Mouse (Mus musculus) neural tube, embryonic 15.5 days (tissue): ENCODE measurements around the gene Ucp3. TPM values are rescaled to one million over a fixed set of nuclear protein-coding genes. Genes with fewer than 3 reads are reported as not detected.

Source experiments
- ATAC-seq: fragments of 200-750 bp; cut with Nextera tagmentation; 2 replicates; pipeline ENCODE4 v1.8.0; 2017; ENCODE audit warnings: mild to moderate bottlenecking, moderate TSS enrichment, moderate library complexity; ENCODE audit not compliant: low FRiP score
- H3K27ac ChIP-seq: fragments of 300-500 bp; sonication (generic); replicated peaks from 2 replicates; pipeline ENCODE4 v1.5.1; 2015; ENCODE audit warnings: mild to moderate bottlenecking, inconsistent platforms
- H3K27me3 ChIP-seq: fragments of 300-500 bp; sonication (generic); replicated peaks from 2 replicates; pipeline ENCODE4 v1.6.1; 2015; ENCODE audit warnings: inconsistent platforms
- H3K36me3 ChIP-seq: fragments of 300-500 bp; sonication (generic); 2 replicates; pipeline ENCODE4 v1.6.1; 2015; ENCODE audit warnings: inconsistent platforms
- H3K4me1 ChIP-seq: fragments of 300-500 bp; sonication (generic); 2 replicates; pipeline ENCODE4 v1.6.1; 2015; ENCODE audit warnings: inconsistent platforms
- H3K4me2 ChIP-seq: fragments of 300-500 bp; sonication (generic); 2 replicates; pipeline ENCODE4 v1.6.1; 2015; ENCODE audit warnings: inconsistent platforms, mild to moderate bottlenecking, moderate library complexity
- H3K4me3 ChIP-seq: fragments of 300-500 bp; sonication (generic); replicated peaks from 2 replicates; pipeline ENCODE4 v1.5.1; 2015; ENCODE audit warnings: mild to moderate bottlenecking, inconsistent platforms
- H3K9ac ChIP-seq: fragments of 300-500 bp; sonication (generic); replicated peaks from 2 replicates; pipeline ENCODE4 v1.6.1; 2015; ENCODE audit warnings: mild to moderate bottlenecking, inconsistent platforms
- H3K9me3 ChIP-seq: fragments of 300-500 bp; sonication (generic); replicated peaks from 2 replicates; pipeline ENCODE4 v1.6.1; 2016; ENCODE audit warnings: inconsistent platforms
- WGBS: fragments of 180-500 bp; shearing (Covaris S2); methylation state at CpG from one replicate; pipeline ENCODE4 v1.1.7; 2015; ENCODE audit warnings: mixed read lengths; 5-methylcytosine and 5-hydroxymethylcytosine counted together
- polyA plus RNA-seq: library from polyadenylated mRNA; unstranded; fragments of >200 nt; fragmentation: Nextera tagmentation; extraction: Ambion mirVana; gene quantifications from 2 replicates; pipeline ENCODE4 v1.2.1, GENCODE M21; 2015

The Ucp3 gene
- polyA plus RNA-seq, 1 experiment from 2014 or later, result not detected

GRCm38 (mm10) chr7:100461621-100462151 lies 11.1 kb upstream of the Ucp3 start:
- Histone ChIP-seq H3K4me2 (no peak overlapping the region), H3K9me3 (no peaks in the 10 kb centered on the region), H3K4me1 (peaks cover 8% of the 10 kb centered on the region), H3K27me3 (no peaks in the 10 kb centered on the region), H3K27ac (no peak overlapping the region), H3K36me3 (peaks cover 39% of the 10 kb centered on the region), H3K4me3 (no peak overlapping the region), H3K9ac (no peak overlapping the region)
- no peak for ATAC-seq
- 83% methylated on average over 6 of the region's 6 CpGs for WGBS

DNA sequence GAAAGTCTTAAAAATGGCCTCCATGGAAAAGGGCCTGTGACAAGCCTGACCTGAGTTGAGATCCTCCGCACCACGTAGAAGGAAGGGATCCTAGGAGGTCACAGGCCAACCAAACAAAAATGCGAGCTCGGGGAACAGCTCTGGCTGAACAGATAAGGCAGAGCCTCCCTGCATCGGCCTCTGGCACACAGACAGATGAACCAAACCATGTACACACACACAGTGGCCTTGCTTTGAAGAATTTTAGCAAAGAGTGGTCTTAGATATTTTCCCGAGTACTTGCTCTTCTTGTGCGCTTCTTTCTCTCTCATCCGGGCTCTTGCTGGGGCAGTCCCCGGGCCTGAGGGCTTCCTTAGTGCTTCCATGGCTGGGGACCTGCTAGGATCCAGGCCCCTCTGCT lies 9.6 kb upstream of the Ucp3 start:
- Histone ChIP-seq H3K27me3 (no peaks in the 10 kb centered on the region), H3K36me3 (peaks cover 28% of the 10 kb centered on the region), H3K9ac (no peak overlapping the region), H3K9me3 (no peaks in the 10 kb centered on the region), H3K27ac (no peak overlapping the region), H3K4me2 (no peak overlapping the region), H3K4me1 (peaks cover 8% of the 10 kb centered on the region), H3K4me3 (no peak overlapping the region)
- WGBS, result 92% methylated on average over 9 of the region's 9 CpGs
- ATAC-seq, result no peak

GRCm38 (mm10) chr7:100463757-100464156 lies 9.0 kb upstream of the Ucp3 start:
- no peak for ATAC-seq
- peaks cover 8% of the 10 kb centered on the region for H3K4me1 ChIP-seq
- no peak overlapping the region for H3K4me3 ChIP-seq
- no peak overlapping the region for H3K4me2 ChIP-seq
- no peak overlapping the region for H3K27ac ChIP-seq
- no peaks in the 10 kb centered on the region for H3K27me3 ChIP-seq
- H3K9ac ChIP-seq, result no peak overlapping the region
- WGBS, result 92% methylated on average over 10 of the region's 10 CpGs
- H3K36me3 ChIP-seq, result peaks cover 27% of the 10 kb centered on the region
- no peaks in the 10 kb centered on the region for H3K9me3 ChIP-seq

DNA sequence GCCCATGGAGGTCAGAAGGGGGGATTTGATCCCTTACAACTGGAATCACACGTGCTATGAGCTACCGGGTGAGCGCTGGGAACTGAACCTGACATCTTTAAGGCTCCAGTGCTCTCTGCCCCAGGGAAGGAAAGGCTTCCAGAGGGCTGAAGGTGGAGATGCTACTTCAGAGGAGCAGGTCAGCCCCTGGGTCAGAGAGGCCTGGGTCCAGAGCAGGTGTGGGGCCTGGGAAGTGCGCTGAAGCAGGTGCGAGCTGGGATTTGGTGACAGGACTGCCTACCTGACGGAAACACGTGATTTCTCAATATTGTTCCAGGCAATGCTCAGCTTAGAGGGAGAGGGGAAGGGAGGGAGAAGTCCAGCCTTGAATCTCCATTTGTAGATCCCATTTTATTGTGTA lies 8.5 kb upstream of the Ucp3 start:
- H3K9ac ChIP-seq, result no peak overlapping the region
- peaks cover 29% of the 10 kb centered on the region for H3K36me3 ChIP-seq
- H3K27ac ChIP-seq, result no peak overlapping the region
- peaks cover 8% of the 10 kb centered on the region for H3K4me1 ChIP-seq
- ATAC-seq, result no peak
- WGBS, result 94% methylated on average over 7 of the region's 7 CpGs
- H3K9me3 ChIP-seq, result no peaks in the 10 kb centered on the region
- H3K4me3 ChIP-seq, result no peak overlapping the region
- H3K4me2 ChIP-seq, result no peak overlapping the region
- H3K27me3 ChIP-seq, result no peaks in the 10 kb centered on the region

DNA sequence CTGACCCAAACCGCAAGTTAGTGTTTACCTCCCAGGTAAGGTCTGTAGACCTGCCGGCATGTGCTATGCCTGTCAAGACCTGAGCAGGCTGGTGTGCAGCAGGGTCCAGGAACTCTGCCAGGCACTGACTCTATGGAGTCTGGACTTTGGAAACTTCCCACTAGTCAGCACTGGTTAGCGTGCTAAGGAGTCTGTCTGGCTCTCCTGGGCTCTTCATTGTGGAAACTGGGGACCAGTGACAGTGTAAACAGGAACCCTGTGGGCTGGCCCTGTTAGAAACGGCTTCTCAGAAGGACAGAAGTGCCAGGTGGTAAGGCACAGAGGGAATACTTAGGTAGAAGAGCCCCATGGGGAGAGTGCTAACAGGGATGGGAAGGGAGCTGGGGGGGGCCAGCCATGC lies 7.5 kb upstream of the Ucp3 start:
- Histone ChIP-seq H3K4me2 (no peak overlapping the region), H3K4me1 (peaks cover 8% of the 10 kb centered on the region), H3K27ac (no peak overlapping the region), H3K9me3 (no peaks in the 10 kb centered on the region), H3K9ac (no peak overlapping the region), H3K4me3 (no peak overlapping the region), H3K27me3 (no peaks in the 10 kb centered on the region), H3K36me3 (peaks cover 28% of the 10 kb centered on the region)
- WGBS, result 84% methylated on average over 4 of the region's 4 CpGs
- no peak for ATAC-seq

- H3K4me1 ChIP-seq, result peaks cover 8% of the 10 kb centered on the region
- no peak for ATAC-seq
- no peak overlapping the region for H3K9ac ChIP-seq
- no peaks in the 10 kb centered on the region for H3K9me3 ChIP-seq
- H3K4me3 ChIP-seq, result no peak overlapping the region
- H3K27ac ChIP-seq, result no peak overlapping the region
- no peaks in the 10 kb centered on the region for H3K27me3 ChIP-seq
- 67% methylated on average over 5 of the region's 5 CpGs for WGBS
- peaks cover 28% of the 10 kb centered on the region for H3K36me3 ChIP-seq
- H3K4me2 ChIP-seq, result no peak overlapping the region
Observed at GRCm38 (mm10) chr7:100465656-100466309, 7.0 kb upstream of the Ucp3 start.

GRCm38 (mm10) chr7:100466781-100467510 lies 5.8 kb upstream of the Ucp3 start:
- Histone ChIP-seq H3K27ac (no peak overlapping the region), H3K36me3 (peaks cover 24% of the 10 kb centered on the region), H3K9me3 (no peaks in the 10 kb centered on the region), H3K4me3 (no peak overlapping the region), H3K9ac (no peak overlapping the region), H3K4me1 (peaks cover 8% of the 10 kb centered on the region), H3K4me2 (no peak overlapping the region), H3K27me3 (no peaks in the 10 kb centered on the region)
- WGBS, result 93% methylated on average over 11 of the region's 11 CpGs
- ATAC-seq, result no peak

GRCm38 (mm10) chr7:100468761-100469160 lies 4.0 kb upstream of the Ucp3 start:
- ATAC-seq, result no peak
- H3K9ac ChIP-seq, result no peak overlapping the region
- WGBS, result 96% methylated on average over 6 of the region's 6 CpGs

GRCm38 (mm10) chr7:100469502-100469901 lies 3.3 kb upstream of the Ucp3 start:
- Histone ChIP-seq H3K27me3 (no peaks in the 10 kb centered on the region), H3K9ac (no peak overlapping the region), H3K9me3 (no peaks in the 10 kb centered on the region), H3K36me3 (peaks cover 20% of the 10 kb centered on the region), H3K27ac (no peak overlapping the region), H3K4me1 (peaks cover 8% of the 10 kb centered on the region), H3K4me2 (no peak overlapping the region), H3K4me3 (no peak overlapping the region)
- no peak for ATAC-seq
- 95% methylated on average over 1 of the region's 1 CpGs for WGBS

More at GRCm38 (mm10) chr7:100468761-100469160, 4.0 kb upstream of the Ucp3 start:
- no peaks in the 10 kb centered on the region for H3K27me3 ChIP-seq
- H3K4me2 ChIP-seq, result no peak overlapping the region
- no peaks in the 10 kb centered on the region for H3K9me3 ChIP-seq
- H3K27ac ChIP-seq, result no peak overlapping the region
- H3K4me1 ChIP-seq, result peaks cover 8% of the 10 kb centered on the region
- peaks cover 21% of the 10 kb centered on the region for H3K36me3 ChIP-seq
- H3K4me3 ChIP-seq, result no peak overlapping the region

- Histone ChIP-seq H3K27ac (no peak overlapping the region), H3K27me3 (no peaks in the 10 kb centered on the region), H3K36me3 (peaks cover 16% of the 10 kb centered on the region; the same call in 1 of the 2 replicates), H3K4me2 (no peak overlapping the region), H3K9me3 (no peaks in the 10 kb centered on the region), H3K9ac (no peak overlapping the region), H3K4me1 (no peaks in the 10 kb centered on the region), H3K4me3 (no peak overlapping the region)
- ATAC-seq, result no peak
- WGBS, result 96% methylated on average over 11 of the region's 11 CpGs
Observed at GRCm38 (mm10) chr7:100470796-100471406, 1.9 kb upstream of the Ucp3 start.

- H3K4me1 ChIP-seq, result no peaks in the 10 kb centered on the region
- WGBS, result 96% methylated on average over 1 of the region's 1 CpGs
- H3K4me3 ChIP-seq, result no peak overlapping the region
- no peak overlapping the region for H3K4me2 ChIP-seq
- no peak overlapping the region for H3K27ac ChIP-seq
- no peak for ATAC-seq
- H3K9ac ChIP-seq, result no peak overlapping the region
- no peaks in the 10 kb centered on the region for H3K9me3 ChIP-seq
- H3K27me3 ChIP-seq, result no peaks in the 10 kb centered on the region
- peaks cover 16% of the 10 kb centered on the region; the same call in 1 of the 2 replicates for H3K36me3 ChIP-seq
Observed at GRCm38 (mm10) chr7:100471407-100471797, 1.4 kb upstream of the Ucp3 start.
